Mouse (Mus musculus) neural tube, embryonic 14.5 days (tissue): ENCODE measurements at regions not wholly inside any gene's neighbourhood (a gene's known extent, or its start where the extent isn't known, plus 50 kb on each side); places are given as distances from the start of the nearest gene placed in this dataset.

Experiments
- ATAC-seq: fragments of 200-750 bp; cut with Nextera tagmentation; 2 replicates; pipeline ENCODE4 v1.8.0; 2017; ENCODE audit warnings: low read depth, mild to moderate bottlenecking, moderate TSS enrichment, moderate library complexity
- H3K27ac ChIP-seq: fragments of 300-500 bp; sonication (generic); 2 replicates; pipeline ENCODE4 v1.5.1; 2014; ENCODE audit warnings: low read depth, mild to moderate bottlenecking, control low read depth, low read length, moderate library complexity, mixed read lengths
- H3K27me3 ChIP-seq: fragments of 300-500 bp; sonication (generic); 2 replicates; pipeline ENCODE4 v1.6.1; 2014; ENCODE audit warnings: low read length; ENCODE audit not compliant: control insufficient read depth, insufficient read depth
- H3K36me3 ChIP-seq: fragments of 300-500 bp; sonication (generic); 2 replicates; pipeline ENCODE4 v1.6.1; 2014; ENCODE audit warnings: low read length, mixed read lengths; ENCODE audit not compliant: control insufficient read depth, insufficient read depth
- H3K4me1 ChIP-seq: fragments of 300-500 bp; sonication (generic); 2 replicates; pipeline ENCODE4 v1.6.1; 2014; ENCODE audit warnings: low read length; ENCODE audit not compliant: control insufficient read depth, insufficient read depth
- H3K4me2 ChIP-seq: fragments of 300-500 bp; sonication (generic); 2 replicates; pipeline ENCODE4 v1.6.1; 2014; ENCODE audit warnings: mild to moderate bottlenecking, low read depth, low read length, control low read depth
- H3K4me3 ChIP-seq: fragments of 300-500 bp; sonication (generic); 2 replicates; pipeline ENCODE4 v1.5.1; 2014; ENCODE audit warnings: low read depth, low read length, control low read depth, mixed read lengths
- H3K9ac ChIP-seq: fragments of 300-500 bp; sonication (generic); replicated peaks from 2 replicates; pipeline ENCODE4 v1.6.1; 2014; ENCODE audit warnings: low read depth, mild to moderate bottlenecking, control low read depth, low read length, mixed read lengths
- H3K9me3 ChIP-seq: fragments of 300-500 bp; sonication (generic); 2 replicates; pipeline ENCODE4 v1.6.1; 2016; ENCODE audit warnings: low read length; ENCODE audit not compliant: control insufficient read depth
- WGBS: fragments of 180-500 bp; shearing (Covaris S2); extraction: QIAGEN DNeasy Blood & Tissue Kit; methylation state at CpG from one replicate; pipeline ENCODE4 v1.1.7; 2014; 5-methylcytosine and 5-hydroxymethylcytosine counted together

DNA sequence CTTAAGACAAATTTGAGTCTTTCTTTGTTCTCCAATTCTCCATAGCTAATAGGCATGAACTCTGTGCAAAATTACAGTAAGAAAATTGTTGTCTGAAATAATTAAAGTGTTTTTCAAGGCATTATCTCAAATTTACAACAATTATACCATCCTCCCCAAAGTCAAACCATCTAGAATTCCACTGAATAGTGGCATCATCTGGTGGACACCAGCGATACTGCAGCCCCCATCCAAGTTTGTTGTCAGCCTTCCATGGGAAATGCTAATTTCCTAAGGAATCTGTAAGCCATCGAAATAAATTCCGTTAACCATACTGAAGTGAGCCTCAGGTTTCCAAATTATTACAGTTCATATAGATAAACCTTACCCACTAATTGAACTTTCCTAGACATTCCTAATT, 110.7 kb upstream of the Nebl start:
- H3K9ac ChIP-seq, result no peak overlapping the region
- no peak overlapping the region for H3K4me3 ChIP-seq
- H3K4me1 ChIP-seq, result 0 out of 2 replicates have a peak, but pooled peaks cover 3% of the 10 kb centered on the region
- no peak for ATAC-seq
- no peaks in the 10 kb centered on the region for H3K36me3 ChIP-seq
- no peaks in the 10 kb centered on the region for H3K9me3 ChIP-seq
- no peak overlapping the region for H3K4me2 ChIP-seq
- no peaks in the 10 kb centered on the region for H3K27me3 ChIP-seq
- 48% methylated on average over 3 of the region's 3 CpGs for WGBS
- H3K27ac ChIP-seq, result no peak overlapping the region

DNA sequence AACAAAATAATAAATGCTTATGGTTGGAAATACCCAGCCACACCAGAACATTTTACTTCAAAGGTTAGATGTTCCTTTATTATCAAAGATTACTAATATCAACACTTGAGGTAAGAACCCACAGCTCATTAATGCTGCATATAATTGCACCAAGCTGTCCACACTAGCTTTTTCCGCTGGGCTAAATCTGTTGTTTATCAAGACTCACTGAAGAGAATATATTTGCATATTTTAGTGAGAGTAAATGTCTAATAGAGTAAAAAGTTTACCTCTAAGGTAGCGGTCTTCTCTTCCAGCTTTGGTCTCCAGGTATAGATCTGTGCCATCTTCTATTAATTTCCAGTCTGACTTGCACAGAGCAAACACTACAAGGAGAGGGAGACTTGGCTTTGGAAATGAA, 110.3 kb upstream of the Nebl start:
- Histone ChIP-seq H3K9ac (no peak overlapping the region), H3K4me1 (0 out of 2 replicates have a peak, but pooled peaks cover 3% of the 10 kb centered on the region), H3K4me2 (no peak overlapping the region), H3K27ac (no peak overlapping the region), H3K27me3 (no peaks in the 10 kb centered on the region), H3K4me3 (no peak overlapping the region), H3K36me3 (no peaks in the 10 kb centered on the region), H3K9me3 (no peaks in the 10 kb centered on the region)
- 58% methylated on average over 2 of the region's 2 CpGs for WGBS
- no peak for ATAC-seq

DNA sequence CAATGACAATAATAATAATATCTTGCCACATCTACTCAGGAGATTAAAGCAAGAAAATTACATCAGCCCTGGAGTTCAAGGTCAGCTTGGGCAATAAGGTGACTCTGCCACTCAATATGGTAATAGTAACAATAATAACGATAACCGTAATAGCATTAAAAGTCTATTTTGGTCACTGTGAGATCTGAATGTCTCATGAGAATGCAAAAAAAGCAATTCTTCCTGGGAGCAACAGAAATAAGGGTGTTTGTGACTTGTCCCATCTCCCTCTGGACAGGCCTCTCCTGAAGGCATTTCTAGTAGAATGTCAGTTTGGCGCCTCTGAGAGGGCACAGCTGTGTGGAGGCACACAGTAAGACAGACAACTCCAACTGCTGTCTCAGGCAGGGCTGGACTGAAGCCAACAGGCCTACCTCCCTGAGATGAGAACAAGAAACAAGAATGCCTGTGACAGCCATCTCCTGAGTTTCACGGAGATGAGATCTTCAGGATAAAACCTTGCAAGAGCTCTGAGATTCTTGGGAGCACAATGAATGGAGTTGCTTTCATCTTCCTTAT, 109.8 kb upstream of the Nebl start:
- no peaks in the 10 kb centered on the region for H3K27me3 ChIP-seq
- H3K9ac ChIP-seq, result no peak overlapping the region
- WGBS, result 80% methylated on average over 4 of the region's 4 CpGs
- no peaks in the 10 kb centered on the region for H3K9me3 ChIP-seq
- H3K36me3 ChIP-seq, result no peaks in the 10 kb centered on the region
- no peak for ATAC-seq
- 0 out of 2 replicates have a peak, but pooled peaks cover 3% of the 10 kb centered on the region for H3K4me1 ChIP-seq
- H3K4me3 ChIP-seq, result no peak overlapping the region
- no peak overlapping the region for H3K27ac ChIP-seq
- no peak overlapping the region for H3K4me2 ChIP-seq

DNA sequence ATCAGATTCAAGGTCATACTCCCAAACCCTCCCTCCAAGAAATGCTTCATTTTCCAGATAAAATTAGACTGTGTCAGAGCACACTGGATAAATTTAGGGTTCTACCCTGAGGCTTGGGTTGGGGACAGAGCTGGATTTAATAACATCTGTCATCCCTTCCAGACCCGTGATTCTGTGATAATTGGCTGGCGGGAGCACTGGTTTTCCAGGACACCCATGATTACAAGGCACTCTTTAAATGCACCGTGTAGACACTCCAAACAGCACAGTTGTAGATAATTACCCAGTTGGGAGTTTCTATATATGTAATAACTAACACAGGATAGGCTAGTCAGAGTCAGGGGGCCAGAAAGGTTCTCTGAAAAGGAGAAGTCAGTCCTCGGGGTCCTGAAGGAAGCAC, 108.4 kb upstream of the Nebl start:
- H3K9ac ChIP-seq, result no peak overlapping the region
- no peak overlapping the region for H3K4me3 ChIP-seq
- no peak overlapping the region for H3K27ac ChIP-seq
- no peak overlapping the region for H3K4me2 ChIP-seq
- 0 out of 2 replicates have a peak, but pooled peaks cover 3% of the 10 kb centered on the region for H3K4me1 ChIP-seq
- no peaks in the 10 kb centered on the region for H3K36me3 ChIP-seq
- H3K27me3 ChIP-seq, result no peaks in the 10 kb centered on the region
- 0 out of 2 replicates have a peak, but pooled peaks have one; percentile 3 for ATAC-seq
- 51% methylated on average over 4 of the region's 4 CpGs for WGBS
- no peaks in the 10 kb centered on the region for H3K9me3 ChIP-seq

DNA sequence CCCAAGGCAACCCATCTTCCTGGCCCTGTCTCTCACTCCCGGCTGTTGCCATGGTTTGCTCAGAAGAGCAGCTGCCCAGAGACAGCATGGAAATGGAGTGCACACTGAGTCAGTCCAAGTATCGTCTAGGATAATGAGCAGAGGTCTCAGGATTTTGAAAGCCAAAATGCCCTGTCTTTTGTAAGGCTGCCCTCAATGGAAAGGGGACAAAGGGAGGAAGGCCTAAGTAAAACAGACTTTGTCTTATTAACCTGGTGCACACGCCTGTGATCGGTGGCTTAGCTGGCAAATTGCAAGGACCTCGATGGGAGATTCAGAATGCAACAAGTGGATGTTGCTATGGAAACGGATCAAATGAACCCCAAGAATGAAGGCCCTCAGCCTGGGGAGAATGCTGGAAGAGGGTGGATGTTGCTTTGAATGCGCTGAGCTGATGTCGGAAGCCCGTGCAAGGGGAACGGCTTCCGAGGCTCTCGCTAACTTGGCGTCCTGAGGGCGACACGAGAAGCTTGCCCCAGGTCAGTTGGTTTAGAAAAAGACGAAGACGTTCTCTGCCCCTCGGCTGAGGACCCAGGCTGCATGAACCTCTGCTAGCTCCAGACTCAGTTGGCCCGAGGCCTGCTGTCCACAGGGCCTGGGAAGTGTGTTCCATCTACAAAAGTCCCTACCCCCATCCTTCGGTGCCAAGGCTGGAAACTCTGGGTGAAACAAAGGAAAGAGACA, 107.8 kb upstream of the Nebl start:
- no peaks in the 10 kb centered on the region for H3K36me3 ChIP-seq
- no peak overlapping the region for H3K9ac ChIP-seq
- H3K9me3 ChIP-seq, result no peaks in the 10 kb centered on the region
- 0 out of 2 replicates have a peak, but pooled peaks cover 3% of the 10 kb centered on the region for H3K4me1 ChIP-seq
- H3K27me3 ChIP-seq, result no peaks in the 10 kb centered on the region
- no peak overlapping the region for H3K27ac ChIP-seq
- no peak overlapping the region for H3K4me2 ChIP-seq
- no peak overlapping the region for H3K4me3 ChIP-seq
- ATAC-seq, result peak; percentile 84
- WGBS, result 30% methylated on average over 20 of the region's 20 CpGs

DNA sequence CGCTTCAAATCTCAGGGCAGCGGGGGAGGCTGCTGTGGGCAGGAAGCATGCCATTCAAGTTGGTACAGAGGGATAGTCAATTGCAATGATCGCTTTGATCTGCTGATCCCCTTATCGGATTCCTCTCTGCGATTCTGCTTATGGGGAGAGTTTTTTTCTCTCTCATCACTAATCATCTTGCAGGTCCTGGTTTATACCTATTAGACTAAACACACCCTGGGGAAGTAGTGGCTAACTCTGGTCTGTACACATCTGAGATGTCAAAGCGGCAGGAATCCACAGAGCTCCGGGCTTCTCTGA, 107.1 kb upstream of the Nebl start:
- H3K9me3 ChIP-seq, result no peaks in the 10 kb centered on the region
- H3K36me3 ChIP-seq, result no peaks in the 10 kb centered on the region
- no peak overlapping the region for H3K9ac ChIP-seq
- H3K4me3 ChIP-seq, result no peak overlapping the region
- H3K4me1 ChIP-seq, result 0 out of 2 replicates have a peak, but pooled peaks cover 3% of the 10 kb centered on the region
- no peak for ATAC-seq
- no peak overlapping the region for H3K4me2 ChIP-seq
- no peak overlapping the region for H3K27ac ChIP-seq
- WGBS, result 59% methylated on average over 7 of the region's 7 CpGs
- no peaks in the 10 kb centered on the region for H3K27me3 ChIP-seq

DNA sequence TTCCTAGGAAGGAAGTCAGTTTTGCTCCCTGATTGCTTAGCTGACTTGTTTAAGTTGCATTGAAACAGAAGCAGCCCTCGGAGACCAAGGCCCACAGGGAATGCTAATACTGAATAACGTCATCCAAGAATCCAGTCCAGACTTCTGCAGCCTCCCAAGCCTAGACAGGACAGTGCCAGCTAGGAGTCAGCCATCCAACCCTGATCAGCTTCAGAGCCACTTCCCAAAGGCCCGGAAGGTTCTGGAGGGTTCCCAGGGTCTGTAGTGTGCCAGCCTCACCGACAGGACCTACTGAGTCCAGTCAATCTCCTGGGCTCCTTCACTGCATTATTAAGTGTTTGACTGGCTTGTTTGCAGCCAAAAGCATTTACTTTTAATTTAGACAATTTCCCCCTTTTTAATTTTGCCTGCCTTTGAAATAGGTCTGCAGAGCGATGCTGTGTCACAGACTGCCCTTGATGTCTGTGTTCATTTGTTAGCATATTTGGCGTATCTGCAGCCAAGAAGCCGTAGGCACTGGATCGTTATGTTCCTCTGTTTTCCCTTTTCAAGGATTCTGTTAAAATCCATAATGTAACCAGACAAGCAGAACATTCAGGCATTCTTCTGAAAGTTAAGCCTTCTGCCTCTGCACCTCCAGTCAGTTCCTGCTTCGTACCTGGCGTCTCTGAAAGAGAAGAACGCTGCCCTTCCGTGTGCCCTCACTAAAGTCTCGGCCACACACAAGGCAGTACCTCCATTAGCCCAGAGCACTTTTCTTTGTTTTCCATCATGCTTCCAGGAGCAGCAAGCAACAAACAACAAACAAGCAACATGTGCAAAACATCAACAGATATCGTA, 106.5 kb upstream of the Nebl start:
- WGBS, result 71% methylated on average over 14 of the region's 14 CpGs
- H3K36me3 ChIP-seq, result no peaks in the 10 kb centered on the region
- no peak overlapping the region for H3K9ac ChIP-seq
- no peak overlapping the region for H3K27ac ChIP-seq
- no peaks in the 10 kb centered on the region for H3K9me3 ChIP-seq
- no peak overlapping the region for H3K4me3 ChIP-seq
- 0 out of 2 replicates have a peak, but pooled peaks cover 3% of the 10 kb centered on the region for H3K4me1 ChIP-seq
- no peak overlapping the region for H3K4me2 ChIP-seq
- no peak for ATAC-seq
- H3K27me3 ChIP-seq, result no peaks in the 10 kb centered on the region

DNA sequence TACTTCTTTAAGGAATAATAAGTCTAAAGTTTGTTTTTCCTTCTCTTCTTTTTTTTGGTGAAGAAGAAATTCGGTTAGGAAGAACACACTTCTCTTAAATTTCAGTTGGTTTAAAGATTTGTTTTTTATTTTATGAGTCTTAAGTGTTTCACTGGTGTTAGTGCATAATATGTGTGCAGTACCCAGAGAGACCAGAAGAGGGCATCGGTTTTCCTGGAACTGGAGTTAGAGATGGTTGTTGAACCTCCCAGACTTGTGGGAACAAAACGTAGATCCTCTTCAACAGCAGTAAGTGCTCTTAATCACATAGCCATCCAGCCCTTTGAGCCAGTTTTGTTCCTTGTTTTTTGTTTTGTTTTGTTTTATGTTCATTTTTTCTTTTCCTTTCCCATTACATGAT, 101.5 kb upstream of the Nebl start:
- WGBS, result 82% methylated on average over 3 of the region's 3 CpGs
- Histone ChIP-seq H3K36me3 (no peaks in the 10 kb centered on the region), H3K4me3 (no peak overlapping the region), H3K4me1 (no peaks in the 10 kb centered on the region), H3K27me3 (no peaks in the 10 kb centered on the region), H3K9me3 (no peaks in the 10 kb centered on the region), H3K27ac (no peak overlapping the region), H3K4me2 (no peak overlapping the region), H3K9ac (no peak overlapping the region)
- ATAC-seq, result no peak

DNA sequence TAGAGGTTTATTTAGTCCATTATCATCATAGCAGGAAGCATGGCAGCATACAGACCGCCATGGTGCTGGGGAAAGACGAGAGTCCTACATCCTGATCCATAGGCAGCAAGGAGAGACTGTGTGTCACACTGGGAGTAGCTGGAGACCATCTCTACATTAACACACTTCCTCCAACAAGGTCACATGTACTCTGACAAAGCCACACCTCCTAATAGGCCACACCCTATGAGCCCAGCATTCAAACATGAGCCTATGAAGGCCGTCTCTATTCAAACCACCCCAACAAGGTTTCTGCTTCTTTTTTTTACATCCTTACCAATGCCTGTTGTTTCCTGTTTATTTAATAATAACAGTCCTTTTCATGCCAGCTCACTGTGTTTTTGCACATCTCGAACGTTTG, 99.0 kb upstream of the Nebl start:
- Histone ChIP-seq H3K4me1 (no peaks in the 10 kb centered on the region), H3K4me2 (no peak overlapping the region), H3K27me3 (no peaks in the 10 kb centered on the region), H3K9me3 (no peaks in the 10 kb centered on the region), H3K9ac (no peak overlapping the region), H3K4me3 (no peak overlapping the region), H3K36me3 (no peaks in the 10 kb centered on the region), H3K27ac (no peak overlapping the region)
- WGBS, result 89% methylated on average over 5 of the region's 5 CpGs
- no peak for ATAC-seq
